Mouse (Mus musculus): Measurements from ENCODE around the gene Dlg2. TPM values are rescaled to one million over a fixed set of nuclear protein-coding genes. Genes with fewer than 3 reads are reported as not detected.

The Dlg2 gene
- polyA plus RNA-seq, 1 experiment, result 89.8 TPM

DNA sequence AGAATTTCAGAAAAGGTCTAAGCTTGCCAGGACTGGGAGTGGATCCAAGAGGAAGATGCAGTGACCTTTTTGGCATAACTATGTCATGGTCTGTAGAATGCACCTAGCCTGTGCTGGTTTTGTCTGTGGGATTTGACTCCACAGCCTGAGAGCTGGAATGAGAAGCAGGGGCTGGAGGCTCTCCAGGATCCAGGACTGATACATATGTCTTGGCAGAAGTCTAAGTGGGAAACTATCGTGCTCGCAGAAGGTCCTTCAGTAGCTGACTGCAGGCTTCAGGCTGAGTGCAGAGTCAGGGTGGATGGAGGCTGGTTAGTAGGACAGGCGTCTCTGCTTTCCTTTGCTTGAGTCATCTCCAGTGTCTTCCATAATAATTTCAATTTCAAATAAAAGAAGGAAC lies 807.7 kb downstream of the Dlg2 start:
- no peaks in the 10 kb centered on the region for H3K27me3 ChIP-seq (ENCODE audit: control insufficient read depth, insufficient read depth, low read length)
- DNase-seq, result peak; percentile 87 to 95
- no peak overlapping the region for H3K4me3 ChIP-seq (replicated peaks; ENCODE audit: insufficient read depth, low read depth, low read length)
- 3% methylated on average over 3 of the region's 3 CpGs for WGBS
- no peak for TF ChIP-seq CTCF (IDR thresholded peaks at IDR 0.05; ENCODE audit: borderline replicate concordance, insufficient read depth, low read depth, low read length)
- TF ChIP-seq POLR2A (IDR thresholded peaks at IDR 0.05; ENCODE audit: borderline replicate concordance, insufficient read depth, low read length), result no peak
- no peak overlapping the region for H3K27ac ChIP-seq (ENCODE audit: insufficient read depth, low read length)
- H3K4me1 ChIP-seq (ENCODE audit: control insufficient read depth, insufficient read depth, low read length), result no peaks in the 10 kb centered on the region

DNA sequence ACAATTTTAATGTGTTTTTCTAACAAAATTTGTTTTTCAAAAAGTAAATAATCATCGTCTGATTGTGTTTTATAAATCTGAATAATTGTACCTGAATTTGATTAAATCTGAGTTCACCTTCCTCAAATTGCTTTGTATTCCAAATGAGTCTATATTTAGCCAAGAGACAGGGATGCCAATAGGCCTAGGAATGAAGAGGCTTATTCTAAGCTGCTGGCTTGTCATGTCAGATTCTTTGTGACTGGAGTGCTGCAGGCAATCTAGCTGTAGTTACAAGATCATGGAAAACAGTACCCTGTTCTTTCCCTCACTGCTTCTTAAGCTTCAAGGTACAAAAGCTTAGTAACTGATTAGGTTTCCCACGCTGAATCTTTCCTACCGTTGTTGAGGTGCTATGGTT lies 811.9 kb downstream of the Dlg2 start:
- Histone ChIP-seq H3K4me3 (replicated peaks; ENCODE audit: insufficient read depth, low read depth, low read length) (no peak overlapping the region), H3K4me1 (ENCODE audit: control insufficient read depth, insufficient read depth, low read length) (no peaks in the 10 kb centered on the region), H3K27me3 (ENCODE audit: control insufficient read depth, insufficient read depth, low read length) (no peaks in the 10 kb centered on the region), H3K27ac (ENCODE audit: insufficient read depth, low read length) (no peak overlapping the region)
- 89% methylated on average over 3 of the region's 3 CpGs for WGBS
- no peak for TF ChIP-seq CTCF (IDR thresholded peaks at IDR 0.05; ENCODE audit: borderline replicate concordance, insufficient read depth, low read depth, low read length)
- DNase-seq, result no peak

- TF ChIP-seq POLR2A (IDR thresholded peaks at IDR 0.05; ENCODE audit: borderline replicate concordance, insufficient read depth, low read length) (no peak), CTCF (IDR thresholded peaks at IDR 0.05; ENCODE audit: borderline replicate concordance, insufficient read depth, low read depth, low read length) (no peak)
- Histone ChIP-seq H3K4me1 (ENCODE audit: control insufficient read depth, insufficient read depth, low read length) (no peaks in the 10 kb centered on the region), H3K4me3 (replicated peaks; ENCODE audit: insufficient read depth, low read depth, low read length) (no peak overlapping the region), H3K27me3 (ENCODE audit: control insufficient read depth, insufficient read depth, low read length) (no peaks in the 10 kb centered on the region), H3K27ac (ENCODE audit: insufficient read depth, low read length) (no peak overlapping the region)
- WGBS, result 82% methylated on average over 2 of the region's 2 CpGs
- DNase-seq, result no peak
Measured at GRCm38 (mm10) chr7:91296127-91296526, 819.7 kb downstream of the Dlg2 start.

GRCm38 (mm10) chr7:91311177-91311576 lies 834.7 kb downstream of the Dlg2 start:
- no peak overlapping the region for H3K4me3 ChIP-seq (replicated peaks; ENCODE audit: insufficient read depth, low read depth, low read length)
- no peak for TF ChIP-seq CTCF (IDR thresholded peaks at IDR 0.05; ENCODE audit: borderline replicate concordance, insufficient read depth, low read depth, low read length)
- no peak overlapping the region for H3K27ac ChIP-seq (ENCODE audit: insufficient read depth, low read length)
- no peak for DNase-seq
- 89% methylated on average over 5 of the region's 5 CpGs for WGBS
- no peaks in the 10 kb centered on the region for H3K4me1 ChIP-seq (ENCODE audit: control insufficient read depth, insufficient read depth, low read length)
- no peaks in the 10 kb centered on the region for H3K27me3 ChIP-seq (ENCODE audit: control insufficient read depth, insufficient read depth, low read length)

GRCm38 (mm10) chr7:91345073-91345472 lies 868.6 kb downstream of the Dlg2 start:
- Histone ChIP-seq H3K27ac (ENCODE audit: insufficient read depth, low read length) (no peak overlapping the region), H3K27me3 (ENCODE audit: control insufficient read depth, insufficient read depth, low read length) (no peaks in the 10 kb centered on the region), H3K4me1 (ENCODE audit: control insufficient read depth, insufficient read depth, low read length) (no peaks in the 10 kb centered on the region), H3K4me3 (replicated peaks; ENCODE audit: insufficient read depth, low read depth, low read length) (no peak overlapping the region)
- TF ChIP-seq POLR2A (IDR thresholded peaks at IDR 0.05; ENCODE audit: borderline replicate concordance, insufficient read depth, low read length) (no peak), CTCF (IDR thresholded peaks at IDR 0.05; ENCODE audit: borderline replicate concordance, insufficient read depth, low read depth, low read length) (no peak)
- no peak for DNase-seq

DNA sequence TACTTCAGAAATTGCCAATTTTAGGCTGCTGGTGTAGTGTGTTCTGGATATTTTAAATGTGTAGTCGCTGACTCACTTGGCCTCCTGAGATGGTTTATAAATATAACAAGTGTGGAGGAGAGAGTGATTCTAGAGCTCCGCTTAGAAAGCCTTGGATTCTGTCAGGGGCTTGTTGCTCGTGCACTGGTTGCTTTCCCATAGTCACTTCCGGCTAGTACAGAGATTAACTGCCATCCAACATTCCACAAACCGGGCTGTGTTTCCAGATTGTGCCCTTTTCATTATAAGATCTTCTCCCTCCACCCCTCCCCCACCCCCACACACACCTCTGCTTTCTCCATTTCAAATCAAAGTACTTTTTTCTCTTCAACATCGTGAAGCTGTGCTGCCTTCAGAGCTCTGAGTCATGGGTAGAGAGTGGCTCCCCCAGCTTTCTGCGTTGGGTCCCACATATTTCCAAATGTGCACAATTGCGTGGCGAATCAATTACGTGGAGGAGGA lies 893.4 kb downstream of the Dlg2 start:
- no peak for DNase-seq
- no peak overlapping the region for H3K4me3 ChIP-seq (replicated peaks; ENCODE audit: insufficient read depth, low read depth, low read length)
- 48% methylated on average over 10 of the region's 10 CpGs for WGBS
- H3K27ac ChIP-seq (ENCODE audit: insufficient read depth, low read length), result no peak overlapping the region
- TF ChIP-seq CTCF (IDR thresholded peaks at IDR 0.05; ENCODE audit: borderline replicate concordance, insufficient read depth, low read depth, low read length) (no peak), POLR2A (IDR thresholded peaks at IDR 0.05; ENCODE audit: borderline replicate concordance, insufficient read depth, low read length) (no peak)
- H3K27me3 ChIP-seq (ENCODE audit: control insufficient read depth, insufficient read depth, low read length), result no peaks in the 10 kb centered on the region
- no peaks in the 10 kb centered on the region for H3K4me1 ChIP-seq (ENCODE audit: control insufficient read depth, insufficient read depth, low read length)

GRCm38 (mm10) chr7:91382281-91382680 lies 905.8 kb downstream of the Dlg2 start:
- DNase-seq, result no peak
- no peaks in the 10 kb centered on the region for H3K27me3 ChIP-seq (ENCODE audit: control insufficient read depth, insufficient read depth, low read length)
- H3K4me1 ChIP-seq (ENCODE audit: control insufficient read depth, insufficient read depth, low read length), result no peaks in the 10 kb centered on the region
- 79% methylated on average over 3 of the region's 3 CpGs for WGBS
- TF ChIP-seq CTCF (IDR thresholded peaks at IDR 0.05; ENCODE audit: borderline replicate concordance, insufficient read depth, low read depth, low read length), result no peak
- TF ChIP-seq POLR2A (IDR thresholded peaks at IDR 0.05; ENCODE audit: borderline replicate concordance, insufficient read depth, low read length), result no peak
- no peak overlapping the region for H3K4me3 ChIP-seq (replicated peaks; ENCODE audit: insufficient read depth, low read depth, low read length)
- no peak overlapping the region for H3K27ac ChIP-seq (ENCODE audit: insufficient read depth, low read length)

- no peak for DNase-seq
- H3K4me1 ChIP-seq (ENCODE audit: control insufficient read depth, insufficient read depth, low read length), result no peaks in the 10 kb centered on the region
- no peak overlapping the region for H3K27ac ChIP-seq (ENCODE audit: insufficient read depth, low read length)
- H3K27me3 ChIP-seq (ENCODE audit: control insufficient read depth, insufficient read depth, low read length), result no peaks in the 10 kb centered on the region
- 19% methylated on average over 1 of the region's 1 CpGs for WGBS
- H3K4me3 ChIP-seq (replicated peaks; ENCODE audit: insufficient read depth, low read depth, low read length), result no peak overlapping the region
- TF ChIP-seq CTCF (IDR thresholded peaks at IDR 0.05; ENCODE audit: borderline replicate concordance, insufficient read depth, low read depth, low read length), result no peak
- TF ChIP-seq POLR2A (IDR thresholded peaks at IDR 0.05; ENCODE audit: borderline replicate concordance, insufficient read depth, low read length), result no peak
Measured at GRCm38 (mm10) chr7:91383873-91384272, 907.4 kb downstream of the Dlg2 start.
